7 mouse cellular contexts compared by ENCODE assay signal in the genomic region with DNA sequence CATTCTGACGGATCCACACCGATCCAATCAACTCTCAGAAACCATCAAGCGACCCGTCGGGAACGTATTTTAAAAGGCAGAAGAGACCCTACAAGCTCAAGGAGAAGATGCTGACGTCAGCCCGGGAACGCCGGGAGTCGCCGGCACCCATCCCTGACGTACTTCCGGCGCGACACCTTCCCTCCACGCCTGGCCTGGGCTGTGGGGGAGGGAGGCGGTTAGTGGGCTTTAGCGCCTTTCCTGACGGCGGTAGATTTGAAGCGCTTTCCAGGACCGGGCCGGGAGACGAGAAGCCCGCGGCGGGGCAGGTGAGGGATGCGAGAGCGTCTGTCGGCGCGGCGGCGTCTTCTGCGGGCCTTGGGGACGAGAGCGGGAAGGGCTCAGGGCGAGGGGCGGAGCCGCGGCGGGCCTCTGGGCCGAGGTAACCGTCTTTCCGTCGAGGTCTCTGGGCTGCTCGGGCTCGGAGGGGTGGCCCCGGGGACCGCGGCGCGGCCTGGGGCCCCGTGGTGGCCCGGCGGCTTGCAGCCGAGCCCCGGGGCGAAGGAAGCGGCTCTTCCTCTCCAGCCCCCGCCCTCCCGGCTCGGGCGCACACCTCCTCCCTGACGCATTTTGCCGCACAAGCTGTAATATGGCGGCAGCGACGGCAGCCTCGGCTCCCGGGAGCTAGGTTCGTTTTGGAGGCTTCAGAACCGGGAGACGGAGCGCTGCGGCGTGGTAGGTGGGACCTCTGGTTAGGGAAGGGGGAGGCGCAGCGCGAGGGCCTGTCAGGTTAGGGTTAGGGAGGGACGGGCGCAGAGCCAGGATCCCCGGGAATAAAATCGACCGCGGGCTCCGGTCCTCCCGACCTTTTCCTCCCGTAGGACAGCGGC. TPM values are rescaled to one million over a fixed set of nuclear protein-coding genes. Genes with fewer than 3 reads are reported as not detected.
A peak's percentile ranks its signal among the peaks of the same experiment; 100 is the strongest.
DNase-seq lines count a peak whose midpoint lies in the region; ATAC-seq lines count a peak whose summit lies in the region.

No protein-coding gene starts in this region.

- H3K4me2 ChIP-seq in intestine, embryonic 15.5 days (replicated peaks): peak overlapping the region; percentile 68

- under 1% methylated on average over 91 of the region's 91 CpGs for WGBS in intestine, embryonic 15.5 days
- under 1% methylated on average over 91 of the region's 91 CpGs for WGBS in midbrain, embryonic 10.5 days

- H3K27ac ChIP-seq in intestine, embryonic 15.5 days: peak overlapping the region; percentile 90
- H3K27ac ChIP-seq in midbrain, embryonic 10.5 days (replicated peaks): peak overlapping the region; percentile 95

- intact Hi-C loops in gastrocnemius, postnatal 36 days (cut with DNase I): no loop called here
- intact Hi-C loops in left cerebral cortex, postnatal 25 days (cut with DNase I): loop anchor here (1.0 to 5.0 kb wide), 3 partner anchors 10 to 76 kb away; partner anchors contain the start of genes Bbs5 and Fastkd1

- H3K27me3 ChIP-seq in intestine, embryonic 15.5 days (replicated peaks): no peaks in the 10 kb centered on the region
- H3K27me3 ChIP-seq in midbrain, embryonic 10.5 days (ENCODE audit: low read depth, poor library complexity, severe bottlenecking): no peaks in the 10 kb centered on the region; the same call in 1 of the 2 replicates

- no peaks in the 10 kb centered on the region for H3K9me3 ChIP-seq in intestine, embryonic 15.5 days
- no peaks in the 10 kb centered on the region for H3K9me3 ChIP-seq in midbrain, embryonic 10.5 days (replicated peaks)

- ATAC-seq in intestine, embryonic 15.5 days: peak; percentile 96

- peak overlapping the region; percentile 97 for H3K9ac ChIP-seq in intestine, embryonic 15.5 days

- H3K4me3 ChIP-seq in intestine, embryonic 15.5 days (replicated peaks): peak overlapping the region; percentile 99
- H3K4me3 ChIP-seq in midbrain, embryonic 10.5 days: peak overlapping the region; percentile 98

- DNase-seq in adrenal gland, adult 18-20 months (ENCODE audit: low spot score in 2 of 2): peak; percentile 93 to 95
- peak; percentile 97 for DNase-seq in embryo, embryonic 11 days
- DNase-seq in gastrocnemius, postnatal 36 days: peak; percentile 86 to 87
- peak; percentile 96 to 97 for DNase-seq in left cerebral cortex, postnatal 25 days (ENCODE audit: low spot score in 2 of 2)
- peak; percentile 97 for DNase-seq in midbrain, embryonic 10.5 days (ENCODE audit: low spot score)
- peak; percentile 96 for DNase-seq in right cerebral cortex, postnatal 4 days

- H3K4me1 ChIP-seq in intestine, embryonic 15.5 days (replicated peaks): peaks cover 8% of the 10 kb centered on the region; the same call in 1 of the 2 replicates
- peaks cover 19% of the 10 kb centered on the region for H3K4me1 ChIP-seq in midbrain, embryonic 10.5 days

- H3K36me3 ChIP-seq in intestine, embryonic 15.5 days: no peaks in the 10 kb centered on the region
- H3K36me3 ChIP-seq in midbrain, embryonic 10.5 days: peaks cover 7% of the 10 kb centered on the region; the same call in 1 of the 2 replicates

RNA-seq across cellular contexts. Expression of gene Ppig, which starts 0.5 kb away (rescaled TPM):
- total RNA-seq in adrenal gland, adult 18-20 months (2021): 10 to 100 TPM; 61.5 to 65.5 TPM
- 10 to 100 TPM; 25.1 to 27.2 TPM for total RNA-seq in gastrocnemius, postnatal 36 days (2021)
- polyA plus RNA-seq in intestine, embryonic 15.5 days (2015; fragmentation: Nextera tagmentation; extraction: Ambion mirVana): 122 and 151 TPM in 2 replicates
- 10 to 100 TPM; 68.0 to 68.5 TPM for total RNA-seq in left cerebral cortex, postnatal 25 days (2021)
- 127 and 134 TPM in 2 replicates for polyA plus RNA-seq in midbrain, embryonic 10.5 days (2016; fragmentation: Nextera tagmentation; extraction: Ambion mirVana)

RNA-seq across cellular contexts. Expression of gene Fastkd1, which starts 9.6 kb away (rescaled TPM):
- total RNA-seq in adrenal gland, adult 18-20 months (2021): 10 to 100 TPM; 20.8 to 22.3 TPM
- total RNA-seq in gastrocnemius, postnatal 36 days (2021): 10 to 100 TPM; 15.3 to 16.3 TPM
- polyA plus RNA-seq in intestine, embryonic 15.5 days (2015; fragmentation: Nextera tagmentation; extraction: Ambion mirVana): 11.6 and 12.3 TPM in 2 replicates
- 10 to 100 TPM; 15.0 to 15.1 TPM for total RNA-seq in left cerebral cortex, postnatal 25 days (2021)
- polyA plus RNA-seq in midbrain, embryonic 10.5 days (2016; fragmentation: Nextera tagmentation; extraction: Ambion mirVana): 15.8 and 17.7 TPM in 2 replicates

RNA-seq across cellular contexts. Expression of gene Klhl41, which starts 53.0 kb away (rescaled TPM):
- total RNA-seq in adrenal gland, adult 18-20 months (2021): 1 to 10 TPM in 1 of 2 experiments, under 1 TPM in 1; 0.40 to 1.0 TPM
- total RNA-seq in gastrocnemius, postnatal 36 days (2021): 100 to 1,000 TPM; 417 to 539 TPM
- polyA plus RNA-seq in intestine, embryonic 15.5 days (2015; fragmentation: Nextera tagmentation; extraction: Ambion mirVana): 0.09 and 0.34 TPM in 2 replicates
- under 1 TPM; 0.85 to 0.87 TPM for total RNA-seq in left cerebral cortex, postnatal 25 days (2021)
- 0.09 and 0.15 TPM in 2 replicates for polyA plus RNA-seq in midbrain, embryonic 10.5 days (2016; fragmentation: Nextera tagmentation; extraction: Ambion mirVana)

Comparison
In these comparisons a context has a peak if more than half of its experiments do, and no peak if none do; other contexts are left out.
1. Peak in every context shown above with its lines: DNase-seq, ATAC-seq, H3K4me3 ChIP-seq and H3K27ac ChIP-seq.
2. RNA of gene Klhl41, which starts 53.0 kb away (total RNA-seq): 417 to 539 TPM in gastrocnemius, postnatal 36 days; 0.40 to 1.0 TPM in adrenal gland, adult 18-20 months and 0.85 to 0.87 TPM in left cerebral cortex, postnatal 25 days; every median in the first group is over 100 times any median in the second.